Mouse (Mus musculus): ENCODE measurements around the gene Dusp8. TPM values are rescaled to one million over a fixed set of nuclear protein-coding genes. Genes with fewer than 3 reads are reported as not detected.

Gene Dusp8
- total RNA-seq, 2 experiments from 2014 or later: 14.3 to 20.4 TPM

- no peak for DNase-seq (ENCODE audit: low spot score in 2 of 2)
Observed at GRCm38 (mm10) chr7:142086159-142086905, 9.3 kb downstream of the Dusp8 start.

- DNase-seq (ENCODE audit: low spot score in 2 of 2): peak in 1 of 2 experiments; percentile 72
Observed at GRCm38 (mm10) chr7:142084820-142085219, 10.8 kb downstream of the Dusp8 start.

GRCm38 (mm10) chr7:142084395-142084794 lies 11.2 kb downstream of the Dusp8 start:
- no peak for DNase-seq (ENCODE audit: low spot score in 2 of 2)

GRCm38 (mm10) chr7:142083588-142084317 lies 11.9 kb downstream of the Dusp8 start:
- DNase-seq (ENCODE audit: low spot score in 2 of 2): peak; percentile 29 to 67

GRCm38 (mm10) chr7:142082607-142083006 lies 13.0 kb downstream of the Dusp8 start:
- DNase-seq (ENCODE audit: low spot score in 2 of 2): no peak

- no peak for DNase-seq (ENCODE audit: low spot score in 2 of 2)
Observed at GRCm38 (mm10) chr7:142082179-142082578, 13.5 kb downstream of the Dusp8 start.

GRCm38 (mm10) chr7:142081736-142082135 lies 13.9 kb downstream of the Dusp8 start:
- no peak for DNase-seq (ENCODE audit: low spot score in 2 of 2)

- no peak for DNase-seq (ENCODE audit: low spot score in 2 of 2)
Observed at GRCm38 (mm10) chr7:142080876-142081275, 14.8 kb downstream of the Dusp8 start.

GRCm38 (mm10) chr7:142079365-142079764 lies 16.3 kb downstream of the Dusp8 start:
- no peak for DNase-seq (ENCODE audit: low spot score in 2 of 2)

- DNase-seq (ENCODE audit: low spot score in 2 of 2): no peak
Observed at GRCm38 (mm10) chr7:142077138-142077537, 18.5 kb downstream of the Dusp8 start.

- DNase-seq (ENCODE audit: low spot score in 2 of 2): no peak
Observed at GRCm38 (mm10) chr7:142074146-142074886, 21.3 kb downstream of the Dusp8 start.

GRCm38 (mm10) chr7:142071717-142072116 lies 23.9 kb downstream of the Dusp8 start:
- DNase-seq (ENCODE audit: low spot score in 2 of 2): no peak

GRCm38 (mm10) chr7:142071212-142071578 lies 24.4 kb downstream of the Dusp8 start:
- DNase-seq (ENCODE audit: low spot score in 2 of 2): no peak

- DNase-seq (ENCODE audit: low spot score in 2 of 2): peak in 1 of 2 experiments; percentile 66
Observed at GRCm38 (mm10) chr7:142070458-142071211, 25.0 kb downstream of the Dusp8 start.

- DNase-seq (ENCODE audit: low spot score in 2 of 2): no peak
Observed at GRCm38 (mm10) chr7:142068429-142068828, 27.2 kb downstream of the Dusp8 start.

GRCm38 (mm10) chr7:142060931-142061565 lies 34.6 kb downstream of the Dusp8 start, which contains the start of gene Mob2:
Gene Mob2, minus strand, starts transcription at chr7:142061065.
- peak; percentile 83 to 89 for DNase-seq (ENCODE audit: low spot score in 2 of 2)

- peak in 1 of 2 experiments; percentile 41 for DNase-seq (ENCODE audit: low spot score in 2 of 2)
Observed at GRCm38 (mm10) chr7:142060185-142060930, 35.3 kb downstream of the Dusp8 start.

GRCm38 (mm10) chr7:142059024-142059423 lies 36.6 kb downstream of the Dusp8 start:
- no peak for DNase-seq (ENCODE audit: low spot score in 2 of 2)

- DNase-seq (ENCODE audit: low spot score in 2 of 2): no peak
Observed at GRCm38 (mm10) chr7:142057121-142057520, 38.5 kb downstream of the Dusp8 start.

GRCm38 (mm10) chr7:142056601-142057061 lies 39.0 kb downstream of the Dusp8 start:
- DNase-seq (ENCODE audit: low spot score in 2 of 2): no peak

All from gastrocnemius, postnatal 4 days (tissue).